Mouse (Mus musculus) 416B (cell line): ENCODE data around the gene Rpl9-ps1.

ENCODE experiments used
- DNase-seq: peaks from one replicate; pipeline ENCODE4 v3.0.0; 2011; ENCODE audit warnings: low read depth

Rpl9-ps1 gene

DNA sequence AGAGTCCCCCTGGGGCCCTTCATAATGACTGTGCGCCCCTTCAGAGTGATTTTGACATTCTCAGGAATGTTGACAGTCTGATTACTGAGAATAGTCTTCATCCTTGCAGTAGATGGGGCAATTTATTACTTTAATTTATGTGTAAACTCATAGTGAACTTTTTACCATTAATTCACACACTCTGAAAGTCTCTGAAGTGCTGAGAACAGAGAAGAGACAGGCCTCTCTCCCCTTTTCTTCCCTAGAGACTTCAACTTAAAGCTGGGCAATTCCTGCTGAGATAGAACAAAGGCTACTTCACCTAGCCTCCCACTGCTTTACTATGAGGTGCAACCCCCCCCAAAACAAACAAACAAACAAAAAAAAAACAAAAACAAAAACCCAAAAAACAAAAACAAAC is at the start of gene Rpl9-ps1:
TSS of gene Rpl9-ps1 (minus strand) at position 101 of the 400 bp plus-strand sequence.
- DNase-seq: no peak

- no peak for DNase-seq
These were observed 46.6 kb upstream of the Rpl9-ps1 start for GRCm38 (mm10) chr11:83692008-83692407.

- DNase-seq: no peak
These were observed 44.5 kb upstream of the Rpl9-ps1 start for GRCm38 (mm10) chr11:83689918-83690317.

DNA sequence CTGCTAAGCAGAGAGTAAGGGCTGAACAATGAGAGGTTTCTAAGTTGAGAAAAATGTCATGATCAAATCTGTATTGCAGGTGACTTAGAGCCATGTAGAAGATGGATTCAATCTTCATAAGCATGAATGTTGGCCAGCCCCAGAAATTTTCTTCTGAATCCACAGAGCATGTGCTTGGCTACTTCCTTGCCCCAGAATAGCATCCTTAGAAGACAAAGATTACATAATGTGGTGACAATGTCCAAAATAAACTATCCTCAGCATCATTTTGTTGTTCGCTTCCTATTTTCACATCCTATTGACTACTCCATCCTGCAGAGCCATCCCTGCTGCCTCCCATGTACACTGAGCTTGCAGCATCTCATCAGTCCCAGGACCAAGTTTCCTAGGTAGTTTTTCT is 30.2 kb upstream of the Rpl9-ps1 start:
- no peak for DNase-seq

DNA sequence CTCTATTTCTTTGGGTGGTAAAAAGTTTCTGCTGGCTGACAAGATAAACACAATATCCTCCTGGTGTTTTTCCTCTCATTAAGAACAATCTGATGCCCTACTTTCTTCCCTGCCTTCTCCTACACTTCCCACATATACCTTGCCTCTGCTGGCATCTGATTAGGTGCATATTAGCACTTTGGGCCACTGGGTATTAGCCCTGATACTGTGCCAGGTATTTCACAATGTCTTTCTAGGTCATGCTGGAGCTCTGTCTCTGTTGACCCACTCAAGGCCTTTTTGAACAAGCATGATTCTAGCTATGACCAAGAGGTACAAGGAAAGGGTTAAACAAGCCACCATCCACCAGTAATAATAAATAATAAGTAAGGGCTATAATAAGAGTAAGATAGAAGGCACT is 26.3 kb upstream of the Rpl9-ps1 start:
- no peak for DNase-seq

DNA sequence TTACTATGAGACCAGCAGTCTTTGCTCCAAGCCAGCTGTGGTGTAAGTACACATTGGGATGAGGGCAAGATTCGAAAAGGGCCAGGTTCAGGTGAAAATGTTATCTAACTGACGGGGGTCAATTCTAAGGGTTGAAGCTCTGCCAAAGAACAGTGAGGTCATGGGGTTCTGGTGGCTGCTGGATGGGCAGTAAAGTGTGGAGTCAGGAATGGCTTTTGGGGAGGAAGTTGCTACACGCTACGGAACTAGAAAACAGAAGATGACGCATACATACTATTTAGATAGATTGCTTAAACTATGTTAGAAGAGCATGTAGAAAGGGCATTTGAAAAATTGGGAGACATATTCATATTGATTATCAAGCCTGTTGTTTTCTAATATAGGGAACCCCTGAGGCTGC is 18.1 kb upstream of the Rpl9-ps1 start:
- DNase-seq: peak; percentile 69

GRCm38 (mm10) chr11:83662204-83662603 is 16.8 kb upstream of the Rpl9-ps1 start, which contains the start of gene Ccl4:
Gene Ccl4 (plus strand): TSS chr11:83662584.
- peak; percentile 45 for DNase-seq

DNA sequence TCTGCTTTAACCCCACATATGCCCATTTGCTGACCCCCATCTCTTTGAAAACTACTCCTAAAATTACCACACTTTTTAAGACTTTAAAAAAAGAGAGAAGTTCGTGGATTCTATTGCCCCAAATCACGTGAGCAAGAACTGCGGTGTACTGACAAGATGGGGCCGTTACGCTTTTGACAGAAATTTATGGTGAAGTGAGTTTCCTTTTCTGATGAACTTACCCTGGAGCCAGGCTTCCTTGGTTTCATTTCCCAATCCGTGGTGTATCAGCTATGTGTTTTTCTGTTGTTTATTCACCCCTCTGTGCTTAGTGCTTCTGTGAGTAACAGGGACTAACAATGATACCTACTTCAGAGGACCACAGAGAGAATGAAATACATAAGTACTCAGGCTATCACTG is 13.4 kb upstream of the Rpl9-ps1 start:
- DNase-seq: no peak

DNA sequence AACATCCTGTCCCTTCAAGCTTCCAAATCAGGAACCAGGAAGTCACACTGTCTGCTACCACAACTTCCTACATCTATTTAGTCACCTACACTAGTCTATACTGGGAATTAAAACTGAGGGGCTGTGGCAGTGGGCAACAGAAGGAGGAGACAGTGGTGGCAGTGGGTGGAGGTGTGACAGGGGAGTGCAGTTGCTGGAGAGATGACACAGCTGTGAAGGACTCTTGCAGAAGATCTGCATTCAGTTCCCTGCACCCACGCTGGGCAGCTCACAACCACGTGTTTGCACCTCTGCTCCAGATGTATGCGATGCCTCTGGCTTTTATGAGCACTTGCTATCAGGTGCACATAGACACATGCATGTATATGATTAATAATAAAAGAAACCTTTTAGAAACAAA is 12.1 kb upstream of the Rpl9-ps1 start:
- DNase-seq: no peak

DNA sequence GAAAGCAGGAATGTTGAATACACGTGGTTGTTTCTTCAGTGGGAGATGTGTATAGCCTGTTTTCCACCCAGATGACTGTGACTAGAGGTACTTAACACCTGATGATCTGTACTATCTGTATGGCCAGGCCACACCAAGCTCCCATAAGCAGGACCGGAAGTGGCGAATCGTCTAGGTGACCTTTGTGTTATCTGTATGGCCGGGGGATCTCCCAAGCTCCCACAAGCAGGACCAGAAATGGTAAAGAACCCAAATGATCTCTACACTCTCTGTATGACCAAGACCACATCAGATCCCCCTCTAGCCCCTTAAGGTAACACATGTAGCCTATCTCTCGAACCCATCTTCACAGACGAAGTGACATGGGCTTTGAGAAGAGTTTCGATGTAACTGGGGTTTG is 9.2 kb upstream of the Rpl9-ps1 start:
- DNase-seq: no peak

- peak; percentile 61 for DNase-seq
These were observed 4.0 kb upstream of the Rpl9-ps1 start, which contains the start of gene Ccl3 for GRCm38 (mm10) chr11:83649305-83649841. Gene Ccl3 (minus strand): TSS chr11:83649355.

GRCm38 (mm10) chr11:83646356-83647149 is 1.1 kb upstream of the Rpl9-ps1 start:
- DNase-seq: no peak

DNA sequence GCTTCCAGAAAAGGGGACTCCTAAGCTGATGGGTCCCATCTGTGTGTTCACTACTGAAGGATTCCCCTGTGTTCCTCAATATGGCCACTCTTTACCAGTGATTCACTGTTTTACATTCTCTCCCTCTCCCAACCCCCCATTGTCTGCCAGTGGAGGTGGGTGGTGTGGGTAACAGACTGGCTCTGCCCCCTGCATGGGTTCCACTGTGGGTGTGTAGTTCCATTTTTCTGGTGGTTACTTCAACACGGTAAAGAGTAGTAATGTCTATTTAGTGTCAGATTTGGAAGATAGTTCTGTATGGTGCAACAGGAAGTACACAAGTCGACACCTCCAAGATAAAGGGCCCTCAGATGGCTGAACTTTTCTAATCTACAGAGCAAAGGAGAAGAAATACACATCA is 4.2 kb downstream of the Rpl9-ps1 start:
- peak; percentile 71 for DNase-seq

GRCm38 (mm10) chr11:83640141-83640540 is 5.3 kb downstream of the Rpl9-ps1 start:
- DNase-seq: peak; percentile 96

DNA sequence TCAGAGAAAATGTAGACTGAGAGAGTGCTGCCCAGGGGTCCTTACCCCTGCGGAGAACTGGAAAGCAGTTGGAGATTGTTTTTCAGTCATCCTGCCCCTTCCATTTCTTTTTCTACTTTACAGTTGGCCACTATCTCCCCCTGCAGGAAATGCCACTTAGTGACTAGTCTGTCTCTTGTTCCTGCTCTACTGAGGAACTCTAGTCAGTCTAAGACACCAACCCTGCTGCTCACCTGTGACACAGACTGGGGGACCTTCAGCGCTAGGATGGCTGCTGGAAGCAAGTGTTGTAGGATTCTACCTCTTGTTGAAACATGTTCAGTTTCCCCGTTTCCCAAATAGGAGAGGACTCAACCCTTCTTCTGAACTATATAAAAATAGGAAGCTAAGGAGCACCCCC is 5.9 kb downstream of the Rpl9-ps1 start:
- DNase-seq: peak; percentile 81

DNA sequence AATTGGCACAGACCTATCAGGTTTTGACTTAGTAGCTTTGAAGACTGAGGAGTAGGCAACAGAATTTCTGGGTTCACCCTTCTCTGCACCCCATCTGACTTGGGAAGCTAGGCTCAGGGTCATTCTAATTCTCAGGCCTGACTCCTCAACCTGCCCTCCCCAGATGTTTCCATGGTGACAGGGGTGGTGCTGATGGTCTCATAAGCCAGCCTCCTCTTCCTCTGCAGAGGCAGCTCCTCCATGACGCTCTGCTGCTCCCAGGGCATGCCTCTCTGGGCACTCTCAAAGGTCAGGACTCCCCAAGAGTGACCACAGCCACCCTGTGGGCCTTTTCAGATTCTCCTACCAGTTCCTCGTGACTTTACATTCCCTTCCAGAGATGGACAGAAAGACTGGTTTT is 6.5 kb downstream of the Rpl9-ps1 start:
- peak; percentile 59 for DNase-seq

DNA sequence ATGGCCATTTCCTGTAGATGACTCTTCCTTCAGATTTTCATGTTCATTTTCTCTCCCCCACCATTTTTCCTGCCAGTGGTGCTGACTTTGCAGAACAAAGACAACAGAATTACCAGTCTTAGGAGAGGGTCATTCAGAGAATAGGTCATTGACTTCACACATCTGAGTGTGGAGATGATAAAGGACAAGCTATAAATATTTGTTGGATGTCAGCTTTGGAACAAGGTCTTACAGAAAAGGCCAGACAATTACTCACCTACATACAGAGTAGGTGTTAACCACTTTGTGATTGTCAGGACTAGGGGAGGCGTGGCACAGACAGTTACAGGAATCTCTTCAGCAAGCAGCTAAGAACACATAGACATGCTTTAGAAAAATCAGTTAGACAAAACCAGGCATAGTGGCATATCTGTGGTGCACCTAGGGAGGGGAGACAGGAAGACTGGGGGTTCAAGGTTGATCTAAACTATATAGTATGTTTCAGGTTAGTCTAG is 8.6 kb downstream of the Rpl9-ps1 start:
- no peak for DNase-seq

DNA sequence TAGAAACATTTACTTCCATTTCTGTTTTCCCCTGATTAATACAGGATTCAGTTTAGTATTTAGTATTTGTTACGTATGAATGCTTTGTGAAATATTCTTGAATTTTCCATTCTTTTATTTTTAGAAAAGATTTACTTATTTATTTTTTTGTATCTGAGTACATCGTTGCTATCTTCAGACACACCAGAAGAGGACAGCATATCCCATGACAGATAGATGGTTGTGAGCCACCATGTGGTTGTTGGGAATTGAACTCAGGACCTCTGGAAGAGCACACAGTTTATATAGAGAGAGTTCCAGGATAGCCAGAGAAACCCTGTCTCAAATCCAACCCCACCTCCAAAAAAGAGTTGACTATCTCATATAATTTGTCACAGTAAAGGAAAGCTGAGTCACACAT is 10.5 kb downstream of the Rpl9-ps1 start:
- DNase-seq: no peak

- no peak for DNase-seq
These were observed 11.0 kb downstream of the Rpl9-ps1 start for GRCm38 (mm10) chr11:83634425-83634824.

- DNase-seq: peak; percentile 68
These were observed 12.7 kb downstream of the Rpl9-ps1 start for GRCm38 (mm10) chr11:83632744-83633143.

- no peak for DNase-seq
These were observed 14.4 kb downstream of the Rpl9-ps1 start for GRCm38 (mm10) chr11:83631065-83631464.

GRCm38 (mm10) chr11:83630630-83631029 is 14.8 kb downstream of the Rpl9-ps1 start:
- DNase-seq: no peak

GRCm38 (mm10) chr11:83628808-83629207 is 16.6 kb downstream of the Rpl9-ps1 start:
- peak; percentile 69 for DNase-seq
